Mouse (Mus musculus): ENCODE measurements around the gene Coch. TPM values are rescaled to one million over a fixed set of nuclear protein-coding genes. Genes with fewer than 3 reads are reported as not detected.
"Not testable (repeated sequence)": the region's sequence is repeated elsewhere in the genome, so short reads cannot be mapped to it uniquely, and the experiment has no call there.

Gene Coch
- total RNA-seq (2022), result under 1 TPM; 0.16 to 0.94 (median 0.27) TPM

DNA sequence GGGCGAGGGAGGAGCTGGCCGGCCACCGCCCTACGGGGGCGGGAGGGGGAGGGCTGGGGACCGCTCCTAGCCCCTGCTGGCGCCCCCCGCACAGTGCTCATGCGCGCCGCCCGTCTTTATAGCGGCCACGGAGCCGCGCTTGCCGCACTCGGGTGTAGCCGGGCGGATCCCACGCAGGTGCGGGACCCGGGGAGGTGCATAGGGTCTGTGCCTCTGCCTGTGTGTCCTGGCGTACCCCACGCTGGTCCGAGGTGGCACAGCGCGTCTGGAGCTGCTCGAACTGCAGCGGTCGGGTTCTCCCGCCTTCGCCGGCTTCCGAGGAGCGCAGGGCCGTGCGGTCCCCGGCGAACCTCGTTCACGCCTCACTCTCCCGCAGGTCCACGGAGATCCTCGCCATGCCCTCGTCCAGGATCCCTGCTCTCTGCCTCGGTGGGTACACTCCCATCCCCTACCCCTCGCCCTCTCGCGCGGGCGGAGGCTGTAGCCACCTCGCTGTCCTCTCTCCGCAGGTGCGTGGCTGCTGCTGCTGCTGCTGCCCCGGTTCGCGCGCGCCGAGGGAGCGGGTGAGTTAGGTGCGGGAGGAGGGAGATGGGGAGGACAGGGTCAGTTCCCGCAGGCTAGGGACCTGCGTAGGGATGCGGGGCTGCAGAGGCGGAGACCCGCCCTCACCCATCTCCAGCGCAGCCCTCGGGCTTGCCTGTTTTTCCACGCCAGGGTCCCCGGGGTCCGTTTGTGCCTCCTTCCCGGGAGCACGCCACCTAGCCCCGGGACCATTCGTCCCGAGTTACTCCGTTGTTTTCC is at the start of gene Coch:
Gene Coch, plus strand, starts transcription at position 113 of the 801 bp plus-strand sequence.
- no peak for DNase-seq (ENCODE audit: low spot score)

DNA sequence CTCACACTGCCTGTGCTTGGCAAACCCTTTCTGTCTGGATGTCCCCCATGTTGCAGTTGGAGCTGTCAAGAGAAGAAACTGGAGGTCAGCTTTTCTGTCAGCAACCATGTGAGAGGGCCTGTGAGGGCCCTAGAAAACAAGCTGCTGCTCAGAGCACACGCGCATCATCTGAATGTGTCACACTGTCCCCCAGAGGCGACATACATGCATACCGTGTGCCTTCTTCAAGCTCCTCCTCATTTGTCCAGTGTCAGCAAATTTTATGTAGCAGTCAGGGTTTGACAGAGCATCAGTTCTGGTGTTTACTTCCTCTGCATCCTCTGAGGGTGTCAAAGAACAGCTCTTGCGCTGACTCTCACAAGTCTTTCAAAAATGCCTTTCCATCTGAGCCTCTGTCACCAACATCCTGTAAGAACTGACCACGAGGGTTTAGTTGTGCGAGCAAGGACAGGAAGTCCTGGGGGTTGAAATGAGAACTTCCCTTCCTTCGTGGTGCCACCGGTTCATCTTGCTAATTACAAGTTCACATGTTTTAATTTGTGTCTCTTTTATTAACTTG is 49.7 kb upstream of the Coch start:
- no peak for DNase-seq (ENCODE audit: low spot score)

DNA sequence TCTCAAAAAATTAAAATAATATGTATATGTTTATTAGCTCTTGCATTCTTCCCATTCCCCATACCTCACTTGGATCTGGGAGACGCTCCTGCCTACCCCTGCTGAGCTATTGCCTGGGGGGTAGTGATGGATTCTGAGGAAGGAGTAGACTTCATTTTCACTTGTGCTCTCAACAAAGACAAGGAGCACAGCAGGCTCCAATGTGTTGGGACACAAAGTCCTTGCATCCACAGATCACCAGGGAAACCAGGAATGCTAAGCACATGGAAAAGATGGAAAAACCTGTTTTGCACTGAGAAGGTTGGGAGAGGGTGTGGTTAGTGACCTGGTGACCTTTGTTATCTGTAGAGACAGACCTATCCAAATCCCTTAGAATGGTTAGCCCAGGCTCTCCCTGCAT is 38.1 kb upstream of the Coch start:
- no peak for DNase-seq (ENCODE audit: low spot score)

DNA sequence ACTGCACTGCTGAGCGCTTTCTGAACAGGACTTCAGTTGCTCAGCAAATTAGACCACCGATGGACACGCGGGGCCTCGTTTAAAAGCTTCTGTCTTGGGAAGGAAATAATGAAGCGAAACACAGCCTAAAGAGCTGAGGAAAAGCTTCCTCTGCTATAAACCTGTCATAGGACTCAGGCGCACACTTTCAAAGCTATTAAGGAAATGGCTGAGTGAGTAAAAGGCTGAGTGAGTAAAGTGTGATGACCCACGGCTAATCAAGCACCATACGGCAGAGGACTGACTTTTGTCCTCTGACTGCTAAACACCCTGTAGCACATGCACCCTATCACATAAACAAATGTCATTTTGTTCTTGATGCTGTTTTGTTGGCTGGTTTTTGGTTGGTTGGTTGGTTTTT is 31.7 kb upstream of the Coch start:
- DNase-seq (ENCODE audit: low spot score), result no peak

DNA sequence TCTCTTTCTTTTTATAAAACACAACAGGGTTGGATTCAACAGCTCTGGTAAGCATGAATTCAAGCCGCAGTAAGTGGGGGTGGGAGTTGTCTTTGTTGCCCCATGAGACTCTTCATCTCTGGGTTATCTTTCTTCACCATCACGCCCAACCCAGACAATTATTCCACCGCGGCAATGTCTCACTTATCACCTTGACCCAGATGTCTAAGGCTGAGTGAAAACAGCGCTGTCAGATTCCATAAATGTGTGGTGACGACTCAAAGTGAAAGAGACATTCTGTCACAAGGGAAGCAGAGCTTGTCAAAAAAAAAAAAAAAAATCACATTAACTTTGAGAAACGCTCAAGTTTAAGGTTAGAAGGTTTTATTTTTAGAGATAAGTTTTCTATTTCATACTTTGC is 25.9 kb upstream of the Coch start:
- DNase-seq (ENCODE audit: low spot score), result no peak

DNA sequence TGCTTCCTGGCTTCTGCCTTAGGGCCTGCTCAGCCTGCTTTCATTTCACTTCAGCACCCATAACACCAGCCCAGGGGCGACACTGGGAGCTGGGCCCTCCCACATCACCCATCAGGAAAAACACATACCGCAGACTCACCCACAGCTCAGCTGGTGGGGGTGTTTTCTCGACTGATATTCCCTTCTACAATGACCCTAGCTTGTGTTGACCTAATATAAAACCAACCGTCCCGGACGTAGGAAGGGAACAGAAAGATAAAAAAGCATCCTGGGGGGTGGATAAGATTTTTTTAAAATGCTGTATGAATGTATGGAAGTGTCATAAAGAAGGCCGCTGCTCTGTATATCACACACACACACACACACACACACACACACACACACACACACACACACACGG is 23.7 kb upstream of the Coch start:
- DNase-seq (ENCODE audit: low spot score), result no peak

DNA sequence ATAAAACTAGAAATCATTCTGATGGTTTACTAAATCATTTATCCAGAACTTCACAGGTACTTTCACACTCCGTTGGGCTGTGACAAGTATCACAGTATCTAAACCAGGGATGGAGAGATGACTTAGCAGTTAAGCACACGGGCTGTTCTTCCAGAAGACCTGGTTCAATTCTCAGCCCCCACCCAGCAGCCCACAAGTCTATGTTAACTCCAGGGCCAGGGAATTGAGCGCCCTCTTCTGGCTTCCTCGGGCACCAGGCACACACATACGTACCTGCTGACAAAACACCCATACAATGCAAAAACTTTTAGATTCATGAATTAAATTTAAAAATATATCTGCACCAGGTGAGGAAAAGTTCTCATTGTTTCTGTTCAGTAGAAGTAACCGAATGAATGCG is 23.2 kb upstream of the Coch start:
- DNase-seq (ENCODE audit: low spot score), result no peak

DNA sequence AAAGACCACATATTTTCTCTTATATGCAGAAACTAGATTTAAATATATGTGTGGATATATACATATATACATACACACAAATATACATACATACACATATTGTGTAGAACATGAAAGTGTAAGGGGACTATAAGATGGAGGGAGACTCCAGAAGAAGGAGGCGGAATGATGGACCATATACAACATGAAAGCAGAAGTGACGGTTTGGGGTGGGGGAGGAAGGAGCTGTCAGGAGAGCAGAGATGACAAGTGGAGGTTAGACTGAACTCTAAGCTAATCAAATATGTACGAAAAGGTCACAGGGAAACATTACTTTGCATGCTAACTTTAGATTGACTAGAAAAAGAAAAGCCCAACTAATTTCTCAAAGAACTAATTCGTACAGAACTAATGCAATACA is 20.5 kb upstream of the Coch start:
- DNase-seq (ENCODE audit: low spot score), result no peak

DNA sequence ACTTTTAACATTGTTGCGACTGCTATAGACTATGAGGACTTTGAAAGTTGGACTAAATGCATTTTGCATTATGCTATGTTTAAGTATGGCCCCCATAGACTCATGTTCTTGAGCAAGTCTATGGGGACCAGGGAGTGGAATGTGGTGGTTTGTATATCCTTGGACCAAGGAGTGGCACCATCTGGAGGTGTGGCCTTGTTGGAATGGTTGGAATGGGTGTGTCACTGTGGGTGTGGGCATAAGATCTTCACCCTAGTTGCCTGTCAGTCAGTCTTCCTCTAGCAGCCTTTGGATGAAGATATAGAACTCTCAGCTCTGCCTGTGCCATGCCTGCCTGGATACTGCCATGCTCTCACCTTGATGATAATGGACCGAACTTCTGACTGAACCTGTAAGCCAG is 15.3 kb upstream of the Coch start:
- DNase-seq (ENCODE audit: low spot score), result not testable (repeated sequence)

DNA sequence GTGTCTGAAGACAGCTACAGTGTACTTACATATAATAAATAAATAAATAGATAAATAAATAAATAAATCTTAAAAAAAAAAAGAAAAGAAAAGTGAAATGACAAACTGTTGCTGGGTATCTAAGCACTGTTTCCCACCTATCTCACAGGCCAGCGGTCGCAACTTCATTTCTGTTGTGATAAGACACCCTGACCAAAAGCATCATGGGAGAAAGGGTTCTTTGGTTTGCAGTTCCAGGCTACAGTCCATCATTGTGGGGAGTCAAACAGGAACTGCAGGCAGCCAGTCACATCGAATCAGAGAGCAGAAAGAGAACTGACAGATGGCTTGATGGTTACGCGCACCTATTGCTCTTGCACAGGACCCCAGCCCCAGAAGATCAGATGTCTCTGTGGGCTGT is 3.9 kb upstream of the Coch start:
- no peak for DNase-seq (ENCODE audit: low spot score)

DNA sequence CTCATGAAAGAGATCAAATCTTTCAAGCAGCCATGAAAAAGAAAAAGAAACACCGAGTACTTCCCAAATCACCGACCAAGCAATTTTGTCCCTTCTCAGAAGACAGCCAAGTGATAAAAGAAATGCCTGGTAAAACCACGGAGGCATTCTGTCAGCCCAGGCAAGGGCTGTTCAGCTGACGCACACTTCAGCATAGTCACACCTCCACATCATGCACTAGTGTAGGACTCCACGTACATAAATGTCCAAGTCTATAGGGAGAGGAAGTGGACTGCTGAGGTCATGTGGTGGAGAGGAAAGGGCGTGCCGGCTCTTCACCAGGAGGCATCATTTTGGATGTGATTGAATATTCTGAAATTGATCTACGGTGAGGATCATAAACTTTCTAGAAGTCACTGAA is 1.2 kb upstream of the Coch start:
- DNase-seq (ENCODE audit: low spot score), result no peak

DNA sequence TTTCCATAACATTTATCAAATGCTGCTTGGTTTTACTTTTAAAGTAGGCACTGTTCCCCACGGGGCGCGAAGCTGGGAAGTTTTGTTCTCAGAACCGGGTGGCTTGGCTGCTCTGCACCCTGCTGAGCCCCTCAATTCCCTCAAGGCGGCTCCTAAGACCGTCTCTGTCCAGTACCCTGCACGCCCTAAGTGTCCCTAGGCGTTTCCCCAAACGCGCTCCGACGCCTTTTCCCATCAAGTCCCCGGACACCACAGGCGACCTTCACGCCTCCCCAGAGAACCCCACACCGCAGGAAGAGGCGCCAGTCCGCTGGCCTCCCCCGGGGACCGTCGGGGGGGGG is 283 bp upstream of the Coch start:
- no peak for DNase-seq (ENCODE audit: low spot score)

DNA sequence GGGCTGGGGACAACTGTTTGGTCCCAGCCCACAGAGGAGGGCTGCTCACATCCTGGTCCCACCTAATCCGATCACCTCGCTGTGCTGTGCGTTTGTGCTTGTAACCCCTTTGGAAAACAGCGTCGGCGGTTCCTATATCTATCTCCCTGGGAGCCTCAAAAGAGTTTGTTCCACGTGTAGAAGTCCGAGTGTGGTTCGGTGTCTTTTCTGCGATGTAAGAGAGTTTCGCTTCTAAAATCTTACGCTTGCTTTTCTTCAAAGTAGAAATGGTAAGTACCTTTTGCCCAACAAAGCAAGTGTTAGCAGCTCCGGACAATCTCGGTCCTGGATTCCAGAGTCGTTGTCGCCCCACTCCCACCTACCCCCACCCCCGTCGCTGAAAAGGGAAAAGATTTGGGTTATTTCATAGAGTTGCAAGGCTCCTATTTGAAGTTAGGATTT is 909 bp downstream of the Coch start:
- no peak for DNase-seq (ENCODE audit: low spot score)

DNA sequence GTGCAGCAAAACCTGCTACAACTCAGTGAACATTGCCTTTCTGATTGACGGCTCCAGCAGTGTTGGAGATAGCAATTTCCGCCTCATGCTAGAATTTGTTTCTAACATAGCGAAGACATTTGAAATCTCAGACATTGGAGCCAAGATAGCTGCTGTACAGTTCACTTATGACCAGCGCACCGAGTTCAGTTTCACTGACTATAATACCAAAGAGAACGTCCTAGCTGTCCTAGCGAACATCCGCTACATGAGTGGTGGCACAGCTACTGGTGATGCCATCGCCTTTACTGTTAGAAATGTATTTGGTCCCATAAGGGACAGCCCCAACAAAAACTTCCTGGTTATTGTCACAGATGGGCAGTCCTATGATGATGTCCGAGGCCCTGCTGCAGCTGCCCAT is 10.2 kb downstream of the Coch start:
- no peak for DNase-seq (ENCODE audit: low spot score)

DNA sequence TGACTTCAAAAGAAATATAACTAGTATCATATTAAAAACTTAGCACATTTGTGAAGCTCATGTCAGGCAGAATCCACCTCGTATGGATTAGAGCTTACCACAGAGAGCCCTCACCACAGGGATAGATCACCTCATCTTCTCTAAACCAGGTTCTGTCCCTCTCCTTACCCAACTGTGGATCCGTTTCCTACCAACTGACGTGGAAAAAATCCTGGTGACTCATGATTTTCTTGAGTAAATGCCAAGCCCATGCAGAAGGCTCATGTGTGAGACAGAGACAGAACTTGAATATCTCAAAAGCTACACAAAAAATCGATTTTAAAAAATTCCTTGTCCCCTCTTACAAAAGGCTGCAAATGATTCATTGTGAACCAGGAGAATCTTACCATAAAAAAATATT is 13.0 kb downstream of the Coch start:
- no peak for DNase-seq (ENCODE audit: low spot score)

DNA sequence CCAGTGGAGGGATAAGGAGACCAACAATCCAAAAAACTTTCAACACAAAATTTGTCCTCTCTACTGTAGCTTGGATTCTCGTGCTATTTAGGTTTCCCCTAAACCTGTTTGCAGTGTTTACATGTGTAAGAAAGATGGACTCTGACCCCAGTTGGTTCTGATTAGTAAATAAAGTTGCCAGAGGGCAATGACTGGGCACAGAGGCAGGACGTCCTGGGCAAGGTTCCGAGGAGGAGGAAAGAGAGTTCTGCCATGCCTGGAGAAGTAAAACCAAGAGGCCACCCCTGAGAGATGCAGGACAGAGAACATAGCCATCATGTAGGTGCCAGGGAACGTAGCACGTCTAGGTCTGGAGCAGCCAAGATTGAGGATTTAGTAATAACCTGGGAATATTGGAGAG is 19.2 kb downstream of the Coch start:
- DNase-seq (ENCODE audit: low spot score), result no peak

DNA sequence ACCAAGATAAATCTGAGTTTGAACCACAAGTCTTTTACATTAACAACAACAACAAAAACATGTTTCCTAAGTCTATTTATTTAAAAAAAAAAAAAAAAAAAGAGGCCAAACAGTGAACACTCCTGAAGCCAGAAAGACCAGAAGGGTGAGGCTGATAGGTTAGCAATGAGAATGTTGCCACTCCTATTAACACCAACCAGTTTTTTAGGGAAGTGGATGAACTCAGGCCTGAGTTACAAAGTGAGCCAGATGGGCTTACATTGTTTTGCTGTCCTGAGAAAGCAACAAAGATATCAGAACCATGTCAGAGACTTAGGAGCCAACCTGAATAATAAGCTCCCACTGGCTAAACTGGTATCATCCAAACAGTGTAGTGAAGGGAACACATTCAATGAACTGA is 27.4 kb downstream of the Coch start:
- no peak for DNase-seq (ENCODE audit: low spot score)

DNA sequence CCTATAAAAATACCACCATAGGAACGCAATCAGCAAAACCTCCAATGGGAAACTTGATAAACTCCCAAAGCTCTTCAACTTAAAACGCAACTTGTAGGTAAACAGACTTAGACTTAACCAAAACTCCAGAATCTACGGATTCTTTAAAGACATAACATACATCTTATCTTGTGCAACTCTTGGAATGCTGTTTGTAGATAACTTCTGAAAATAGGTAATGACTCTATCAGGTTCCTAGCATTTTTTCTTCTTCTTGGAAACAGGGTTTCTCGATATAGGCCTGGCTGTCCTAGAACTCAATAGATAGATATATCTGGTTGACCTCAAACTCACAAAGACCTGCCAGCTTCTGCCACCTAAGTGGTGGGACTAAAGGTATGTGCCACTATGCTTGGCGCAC is 28.0 kb downstream of the Coch start:
- DNase-seq (ENCODE audit: low spot score), result no peak

DNA sequence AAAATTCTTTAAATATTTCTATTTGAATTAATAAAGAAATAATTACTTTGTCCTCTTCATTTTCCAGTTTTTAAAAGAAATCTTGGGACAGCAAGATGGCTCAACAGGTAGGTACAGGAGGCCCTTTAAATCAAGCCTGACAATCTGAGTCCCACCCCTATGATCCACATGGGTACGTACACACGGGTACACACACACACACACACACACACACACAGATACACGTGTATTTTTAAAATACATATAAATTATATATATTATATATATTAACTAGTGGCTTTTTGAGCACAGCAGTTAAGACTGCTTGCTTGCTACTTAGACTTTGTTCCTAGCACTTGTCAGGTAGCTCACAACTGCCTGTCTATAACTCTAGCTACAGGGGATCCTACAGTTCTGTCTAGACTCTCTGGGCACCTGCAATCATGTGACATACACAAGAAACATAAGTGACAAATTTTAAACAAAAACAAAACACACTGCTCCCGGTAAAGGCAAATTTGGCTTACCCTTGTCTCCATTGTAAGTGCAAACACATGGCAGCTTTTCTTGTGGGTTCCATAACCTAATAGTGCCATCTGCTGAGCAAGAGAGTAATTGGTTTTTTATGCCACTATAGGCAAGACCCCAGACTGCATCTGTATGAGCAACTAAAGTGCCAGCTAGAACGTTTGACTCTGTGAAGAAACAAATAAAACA is 29.7 kb downstream of the Coch start:
- no peak for DNase-seq (ENCODE audit: low spot score)

DNA sequence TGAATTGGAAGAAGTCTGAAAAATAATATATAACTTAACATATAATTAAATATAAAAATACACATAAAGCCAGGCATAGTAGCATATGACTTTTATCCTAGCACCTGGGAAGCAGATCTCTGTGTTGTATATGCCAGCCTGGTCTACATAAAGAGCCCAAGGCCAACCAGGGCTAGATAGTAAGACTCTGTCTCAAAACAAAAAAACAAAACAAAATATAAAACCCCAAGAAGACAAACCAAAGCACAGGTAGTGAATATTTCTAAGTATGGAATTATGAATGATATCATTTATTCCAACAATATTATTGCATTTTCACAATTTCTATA is 30.2 kb downstream of the Coch start:
- DNase-seq (ENCODE audit: low spot score), result no peak

DNA sequence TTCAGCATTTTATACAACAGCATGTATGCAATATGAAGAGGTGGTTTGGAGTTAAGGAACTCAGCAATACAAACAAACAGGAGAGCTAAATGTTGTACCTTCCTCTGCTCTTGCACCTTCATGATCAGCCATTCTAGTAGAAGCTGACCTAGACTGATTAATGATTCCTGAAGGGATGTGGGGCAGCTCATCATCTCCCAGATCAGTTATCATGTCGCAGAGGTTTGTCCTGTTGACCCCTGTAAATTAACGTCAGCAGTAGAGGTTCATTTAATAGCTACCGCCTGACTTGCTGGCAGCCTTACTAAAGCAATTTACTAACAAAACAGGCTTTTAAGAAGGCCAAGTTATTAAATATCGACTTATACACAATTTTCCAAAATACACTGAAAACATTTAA is 40.3 kb downstream of the Coch start:
- no peak for DNase-seq (ENCODE audit: low spot score)

DNA sequence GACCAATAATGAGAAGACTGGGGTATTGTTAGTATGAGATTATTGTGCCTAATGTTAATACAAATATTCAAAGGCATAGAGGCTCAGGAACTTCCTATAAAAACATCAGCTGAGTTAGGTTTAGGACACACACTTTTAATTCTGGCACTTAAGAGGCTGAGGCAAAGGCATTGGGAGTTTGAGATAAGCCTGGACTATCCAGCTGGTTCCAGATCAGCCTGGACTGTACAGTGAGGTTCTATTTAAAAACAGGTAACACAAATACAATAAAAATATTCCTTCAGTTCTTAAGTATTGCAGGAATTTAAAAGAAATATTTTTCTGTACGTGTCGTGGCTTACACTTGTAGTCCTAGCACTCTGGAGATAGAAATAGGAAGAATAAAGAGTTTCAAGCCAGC is 43.1 kb downstream of the Coch start:
- peak; percentile 31 for DNase-seq (ENCODE audit: low spot score)

DNA sequence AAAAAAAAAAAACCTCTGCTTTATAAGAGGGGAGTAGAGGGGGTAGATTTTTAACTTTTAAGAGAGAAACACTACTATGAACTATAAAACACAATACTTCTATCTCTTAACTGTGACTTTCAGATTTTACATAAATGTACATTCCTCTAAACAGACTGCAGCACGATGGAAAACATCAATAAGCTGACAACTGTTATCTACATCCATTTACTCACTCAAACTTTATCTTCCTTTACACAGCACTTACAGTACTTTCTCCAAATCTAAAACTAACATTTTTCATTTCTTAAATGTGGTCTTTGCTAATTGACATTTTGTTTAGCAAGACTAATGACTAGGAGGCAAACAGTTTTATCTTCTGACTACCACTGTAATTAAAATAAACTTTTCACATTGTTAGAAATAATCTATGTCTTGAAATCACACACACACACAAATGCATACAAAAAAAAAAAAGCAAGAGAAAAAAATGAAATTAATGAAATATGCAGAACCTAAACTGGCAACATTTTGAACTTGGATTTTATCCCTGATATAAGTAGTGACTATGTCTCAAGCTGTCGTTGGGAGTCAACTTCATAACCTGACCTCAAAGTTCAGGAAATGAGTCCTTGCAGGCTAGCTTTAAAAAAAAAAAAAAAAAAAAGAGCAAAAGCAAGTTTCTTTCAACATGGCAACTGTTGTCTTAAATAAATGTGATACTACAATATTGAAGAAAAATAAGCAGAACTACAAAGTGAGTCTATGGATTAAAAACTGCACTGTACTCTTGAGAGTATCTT is 43.7 kb downstream of the Coch start:
- no peak for DNase-seq (ENCODE audit: low spot score)

All from heart, adult 8-10 months (tissue).